ENCODE assay signal across 23 mouse cellular contexts in genomic region chr6:120082251-120082950, GRCm38 (mm10). TPM values are rescaled to one million over a fixed set of nuclear protein-coding genes. Genes with fewer than 3 reads are reported as not detected.
DNase-seq lines count a peak whose midpoint lies in the region; ATAC-seq lines count a peak whose summit lies in the region.
"Had no signal": no experiment of that assay in that cellular context is flagged by ENCODE, and none has a peak within 500 bp of the region (broad histone marks: within the 10 kb centered on the region; RNA-seq: fewer than 3 reads in every experiment).

No protein-coding gene starts in this region.

- peak; percentile 24 for ATAC-seq in activated CD4-positive, CD25-positive, alpha-beta regulatory T cell, adult 4 months
- ATAC-seq: forebrain, embryonic 13.5 days; forebrain, postnatal 0 days; hindbrain, postnatal 0 days; intestine, embryonic 16.5 days had no signal

- no peak overlapping the region for H3K4me3 ChIP-seq in macrophage (ENCODE audit: inconsistent target)
- H3K4me3 ChIP-seq: embryonic facial prominence, embryonic 10.5 days; forebrain, embryonic 13.5 days; gastrocnemius, adult 2 months; heart, embryonic 15.5 days; hindbrain, embryonic 13.5 days had no signal

- H3K27ac ChIP-seq in macrophage, result peak overlapping the region; percentile 75
- H3K27ac ChIP-seq: embryonic facial prominence, embryonic 10.5 days; forebrain, embryonic 13.5 days; gastrocnemius, adult 2 months; heart, embryonic 15.5 days; hindbrain, embryonic 13.5 days; hindbrain, postnatal 0 days had no signal

- no peaks in the 10 kb centered on the region for H3K79me2 ChIP-seq in macrophage (ENCODE audit: inconsistent target)

- H3K36me3 ChIP-seq in macrophage (ENCODE audit: inconsistent target), result no peaks in the 10 kb centered on the region
- H3K36me3 ChIP-seq: embryonic facial prominence, embryonic 10.5 days; heart, embryonic 15.5 days; hindbrain, embryonic 13.5 days had no signal

- DNase-seq in B cell, adult 2 months, result peak; percentile 59 to 61
- DNase-seq in CD4-positive, CD25-positive, alpha-beta regulatory T cell, adult 2 months (ENCODE audit: low read depth, low spot score), result peak; percentile 70
- DNase-seq in right cerebral cortex, postnatal 25 days, result no peak
- DNase-seq in heart, adult 11 months, result no peak
- no peak for DNase-seq in heart, adult 9 months (ENCODE audit: low spot score in 2 of 2)
- DNase-seq: adrenal gland, postnatal 14 days; cerebellum, adult 18-20 months; cerebellum, adult 9-11 months; forebrain, postnatal 0 days; gastrocnemius, adult 2 months; gastrocnemius, postnatal 25 days; heart, adult 18-20 months; heart, postnatal 14 days had no signal

- 81% methylated on average over 6 of the region's 6 CpGs for whole genome bisulfite sequencing in macrophage (ENCODE audit: missing documents)

RNA-seq across cellular contexts. Expression of gene Ninj2, which starts 10.7 kb away (rescaled TPM):
- polyA plus RNA-seq in activated CD4-positive, CD25-positive, alpha-beta regulatory T cell, adult 4 months (2017; shearing (Covaris generic)), result 1 to 10 TPM; 2.3 to 2.9 TPM
- total RNA-seq in macrophage (2018; cell fraction: chromatin; rRNA removed), result not detected
- total RNA-seq in macrophage (2018; cell fraction: cytosol; rRNA removed), result under 1 TPM in 6 of 26 experiments, not detected in 20; 0.18 to 0.34 (median 0.29) TPM
- total RNA-seq in macrophage (2018; cell fraction: nucleus; rRNA removed), result not detected
- polyA plus RNA-seq in macrophage (2018), result not detected in 3 replicates
- total RNA-seq: adrenal gland, postnatal 14 days; forebrain, postnatal 0 days; gastrocnemius, adult 2 months; gastrocnemius, postnatal 25 days; heart, adult 18-20 months; heart, postnatal 14 days; hematopoietic stem cell, adult 5-6 weeks; hindbrain, postnatal 0 days had no signal
- polyA plus RNA-seq: embryonic facial prominence, embryonic 10.5 days; forebrain, embryonic 13.5 days; forebrain, postnatal 0 days; heart, embryonic 11.5 days; hindbrain, embryonic 13.5 days; hindbrain, postnatal 0 days had no signal

RNA-seq across cellular contexts. Expression of gene Wnk1, which starts 43.9 kb away (rescaled TPM):
- polyA plus RNA-seq in activated CD4-positive, CD25-positive, alpha-beta regulatory T cell, adult 4 months (2017; shearing (Covaris generic)), result 100 to 1,000 TPM in 1 of 2 experiments, 10 to 100 TPM in 1; 91.0 to 116 TPM
- 100 to 1,000 TPM; 326 to 868 (median 677) TPM for total RNA-seq in macrophage (2018; cell fraction: chromatin; rRNA removed)
- total RNA-seq in macrophage (2018; cell fraction: cytosol; rRNA removed), result 100 to 1,000 TPM; 302 to 479 (median 379) TPM
- total RNA-seq in macrophage (2018; cell fraction: nucleus; rRNA removed), result 1,000 to 10,000 TPM in 2 of 26 experiments, 100 to 1,000 TPM in 24; 335 to 1,077 (median 561) TPM
- 206 to 532 TPM (median 350 TPM) in 3 replicates for polyA plus RNA-seq in macrophage (2018)

Comparison
In these comparisons a context has a peak if more than half of its experiments do, and no peak if none do; other contexts are left out.
1. DNase-seq: peak in B cell, adult 2 months (2 of 2) and CD4-positive, CD25-positive, alpha-beta regulatory T cell, adult 2 months (single experiment); none in right cerebral cortex, postnatal 25 days (single experiment), heart, adult 11 months (single experiment) and heart, adult 9 months (0 of 2).